Mouse (Mus musculus) c-Kit-positive CD71-positive TER-119-positive erythroid progenitor cells, embryonic 14.5 days (primary cell): ENCODE data around the gene Ccdc18.
"Not testable (repeated sequence)": the region's sequence is repeated elsewhere in the genome, so short reads cannot be mapped to it uniquely, and the experiment has no call there.

Experiments used
- DNase-seq: peaks from one replicate; pipeline ENCODE4 v3.0.0-alpha.2; 2013; ENCODE audit warnings: low spot score

Gene Ccdc18

DNA sequence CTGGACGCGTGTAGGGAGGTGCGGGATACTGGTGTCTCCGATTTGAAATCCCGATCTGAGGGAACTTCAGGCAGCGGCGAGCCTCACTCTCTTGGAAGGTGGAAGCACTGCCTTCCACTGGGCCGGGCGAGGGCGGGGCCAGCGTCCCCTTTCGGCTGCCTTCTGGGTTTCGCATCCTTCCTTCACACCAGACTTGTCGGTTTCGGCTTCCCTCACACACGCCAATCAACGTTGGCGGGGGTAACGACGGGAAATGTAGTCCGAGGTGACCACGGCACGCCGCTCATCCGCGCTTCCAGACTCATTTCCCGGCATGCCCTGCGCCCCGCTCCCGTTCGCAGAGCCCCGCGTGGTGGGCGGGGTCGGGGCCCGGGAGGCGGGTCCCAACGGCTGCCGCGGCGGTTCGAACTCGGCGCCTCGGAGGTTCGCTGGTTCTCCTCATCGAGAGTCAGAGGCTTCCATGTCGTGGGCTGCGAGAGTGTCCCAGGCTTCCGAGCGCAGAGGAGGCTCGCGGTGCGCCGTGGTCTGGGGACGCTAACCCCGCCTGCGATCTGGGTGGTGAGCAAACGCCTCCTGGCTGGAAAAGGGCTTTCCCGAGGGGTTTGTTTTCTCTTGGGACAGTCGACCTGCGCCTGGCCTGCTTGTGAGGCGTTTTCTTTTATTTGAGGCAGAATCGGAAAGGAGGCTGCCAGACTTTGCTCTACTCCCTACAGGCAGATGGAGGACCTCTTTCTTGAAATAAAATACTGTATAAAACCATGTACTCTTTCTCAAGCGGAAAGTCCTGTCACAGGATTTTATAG lies at the start of gene Ccdc18, which contains the start of gene Tmed5:
Gene Ccdc18 (plus strand): TSS at position 435 of the 803 bp plus-strand sequence.
Gene Tmed5 (minus strand): TSS at position 180 of the 803 bp plus-strand sequence.
- DNase-seq = peak; percentile 98

DNA sequence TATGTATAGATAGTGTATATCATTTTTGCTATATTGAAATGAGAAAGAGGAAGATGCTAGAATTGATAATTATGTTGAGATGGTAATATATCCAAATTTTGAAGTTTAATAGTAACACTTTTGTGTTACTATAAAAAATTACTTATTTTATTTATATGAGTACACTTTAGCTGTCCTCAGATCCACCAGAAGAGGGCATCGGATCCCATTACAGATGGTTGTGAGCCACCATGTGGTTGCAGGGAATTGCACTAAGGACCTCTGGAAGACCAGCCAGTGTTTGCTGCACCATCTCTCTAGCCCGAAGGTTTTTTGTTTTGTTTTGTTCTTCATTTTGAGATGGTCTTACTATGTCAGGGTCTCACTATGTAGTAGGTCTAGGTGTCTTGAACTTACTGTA lies 47.2 kb upstream of the Ccdc18 start:
- no peak for DNase-seq

DNA sequence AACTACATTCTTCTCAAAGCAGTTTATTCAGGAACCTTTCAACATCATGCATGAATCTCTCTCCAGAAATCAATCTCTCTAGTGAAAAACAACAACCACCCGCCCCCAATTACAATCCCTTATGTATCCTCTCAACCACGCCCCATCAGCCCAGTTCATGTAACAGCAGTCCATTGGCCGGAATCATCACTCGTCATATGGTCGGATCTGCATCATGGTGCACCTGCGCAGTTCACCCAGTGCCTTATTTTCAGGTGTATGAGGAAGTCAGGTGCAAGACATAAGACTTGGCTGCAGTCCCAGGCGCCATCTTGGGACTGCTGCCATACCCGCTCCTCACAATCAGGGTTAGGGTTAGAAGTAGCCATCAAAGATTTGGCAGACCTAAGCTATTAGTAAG lies 39.9 kb upstream of the Ccdc18 start:
- DNase-seq = not testable (repeated sequence)

DNA sequence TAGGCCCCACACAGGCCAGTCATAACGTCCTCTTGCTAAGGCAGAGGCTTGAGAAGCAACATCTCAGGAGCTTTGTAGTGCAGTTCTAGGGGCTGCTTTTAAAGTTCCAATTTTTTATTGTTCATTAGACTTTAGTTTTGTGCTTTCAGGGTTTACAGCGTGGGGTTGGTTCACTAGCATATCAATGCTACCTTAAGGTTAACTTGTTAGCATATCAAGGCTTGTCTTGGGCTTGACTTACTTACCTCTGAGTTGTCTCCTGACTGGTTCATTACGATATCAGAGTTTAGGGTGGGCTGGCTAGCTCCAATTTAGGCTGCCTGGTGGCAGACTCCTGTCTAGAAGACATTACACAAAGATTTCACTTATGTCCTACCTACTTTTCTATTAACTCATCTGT lies 35.0 kb upstream of the Ccdc18 start:
- DNase-seq = no peak

DNA sequence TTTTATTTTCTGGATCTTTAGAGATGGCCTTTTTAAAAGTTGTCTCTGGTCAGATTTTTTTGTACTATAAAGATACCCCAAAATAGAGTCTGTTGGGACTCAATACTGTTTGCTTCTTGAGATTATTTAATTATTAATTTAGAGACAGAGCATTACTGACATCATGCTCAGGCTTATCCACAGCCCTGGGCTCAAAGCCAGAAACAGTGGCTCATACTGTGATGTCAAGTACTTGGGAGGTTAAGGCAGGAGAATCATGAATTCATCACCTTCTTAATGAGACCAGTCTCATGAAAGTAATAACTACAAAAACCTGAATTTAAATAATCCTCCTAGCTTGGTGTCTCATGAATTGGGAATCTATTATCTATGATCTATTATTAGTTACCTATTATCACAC lies 32.5 kb upstream of the Ccdc18 start:
- no peak for DNase-seq

DNA sequence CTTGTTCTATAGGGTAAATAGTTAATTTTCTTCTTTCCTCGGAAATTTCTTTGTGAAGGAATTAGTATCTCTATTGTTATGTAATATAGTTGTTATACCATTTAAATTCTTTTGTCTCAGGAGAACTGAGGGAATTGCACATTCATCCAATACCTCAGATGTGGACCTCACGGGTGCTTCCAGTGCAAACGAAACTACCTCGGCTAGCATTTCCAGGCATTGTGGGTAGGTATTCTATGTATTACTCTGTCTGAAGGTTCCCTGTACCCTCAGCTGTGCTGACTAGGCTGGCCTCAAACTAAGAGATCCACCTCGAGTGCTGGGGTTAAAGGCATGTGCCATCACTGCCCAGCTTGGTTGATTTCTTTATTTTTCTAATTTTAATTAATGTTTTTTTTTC lies 28.4 kb upstream of the Ccdc18 start:
- no peak for DNase-seq

DNA sequence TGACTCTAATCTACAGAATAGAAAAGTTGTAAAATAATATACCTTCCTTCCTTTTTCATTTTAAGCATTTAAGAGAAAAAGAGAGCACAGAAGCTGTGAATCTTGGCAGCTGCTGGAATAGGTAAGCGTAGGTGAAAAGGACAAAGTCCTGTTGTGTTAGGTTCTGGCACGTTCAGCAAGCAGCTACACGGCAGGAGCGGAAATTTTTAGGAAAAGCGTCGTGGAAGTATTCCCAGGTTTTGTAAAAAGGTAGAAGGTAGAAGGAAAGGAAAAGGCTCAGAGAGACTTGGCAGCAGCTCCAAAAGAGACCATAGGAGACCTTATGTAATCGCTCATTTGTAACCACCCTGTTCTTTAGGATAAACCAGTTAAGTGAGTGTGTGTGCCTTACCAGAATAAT lies 23.3 kb upstream of the Ccdc18 start:
- DNase-seq = no peak

DNA sequence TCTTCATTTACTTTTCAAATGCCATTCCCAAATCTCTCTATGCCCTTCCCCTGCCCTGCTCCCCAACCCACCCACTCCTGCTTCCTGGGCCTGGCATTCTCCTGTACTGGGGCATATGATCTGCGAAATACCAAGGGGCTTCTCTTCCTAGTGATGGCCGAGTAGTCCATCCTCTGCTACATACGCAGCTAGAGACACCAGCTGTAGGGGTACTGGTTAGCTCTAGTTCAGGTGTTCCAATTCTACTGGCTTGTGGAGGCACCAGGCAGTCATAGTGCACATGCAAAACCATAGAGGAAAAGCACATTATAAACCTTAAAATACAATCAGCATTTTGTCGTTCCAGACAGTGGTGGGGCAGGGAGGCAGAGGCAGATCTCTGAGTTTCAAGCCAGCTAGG lies 15.0 kb upstream of the Ccdc18 start:
- no peak for DNase-seq

DNA sequence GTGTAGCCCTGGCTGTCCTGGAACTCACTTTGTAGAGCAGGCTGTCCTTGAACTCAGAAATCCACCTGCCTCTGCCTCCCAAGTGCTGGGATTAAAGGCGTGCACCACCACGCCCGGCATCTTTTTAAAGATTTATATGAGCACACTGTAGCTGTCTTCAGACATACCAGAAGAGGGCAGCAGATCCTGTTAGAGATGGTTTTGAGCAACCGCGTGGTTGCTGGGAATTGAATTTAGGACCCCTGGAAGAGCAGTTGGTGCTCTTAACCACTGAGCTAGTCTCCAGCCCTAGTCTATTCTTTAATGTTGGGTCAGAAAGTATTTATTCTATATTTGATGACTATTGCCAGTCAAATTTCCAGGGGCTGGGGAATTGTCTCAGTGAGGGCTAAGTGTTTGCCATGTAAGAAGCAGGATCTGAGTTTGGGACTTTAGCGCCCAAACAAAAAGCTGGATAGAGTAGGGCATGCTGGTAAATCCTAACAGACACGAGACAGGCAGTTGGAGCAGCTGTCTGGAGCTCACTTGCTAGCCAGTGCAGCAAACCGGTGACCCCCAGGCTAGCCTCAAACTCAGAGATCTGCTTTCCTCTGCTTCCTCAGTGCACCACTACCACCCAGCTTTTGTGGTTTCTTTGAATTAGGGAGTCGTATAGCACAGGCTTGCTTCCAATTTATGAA lies 12.3 kb upstream of the Ccdc18 start:
- no peak for DNase-seq

DNA sequence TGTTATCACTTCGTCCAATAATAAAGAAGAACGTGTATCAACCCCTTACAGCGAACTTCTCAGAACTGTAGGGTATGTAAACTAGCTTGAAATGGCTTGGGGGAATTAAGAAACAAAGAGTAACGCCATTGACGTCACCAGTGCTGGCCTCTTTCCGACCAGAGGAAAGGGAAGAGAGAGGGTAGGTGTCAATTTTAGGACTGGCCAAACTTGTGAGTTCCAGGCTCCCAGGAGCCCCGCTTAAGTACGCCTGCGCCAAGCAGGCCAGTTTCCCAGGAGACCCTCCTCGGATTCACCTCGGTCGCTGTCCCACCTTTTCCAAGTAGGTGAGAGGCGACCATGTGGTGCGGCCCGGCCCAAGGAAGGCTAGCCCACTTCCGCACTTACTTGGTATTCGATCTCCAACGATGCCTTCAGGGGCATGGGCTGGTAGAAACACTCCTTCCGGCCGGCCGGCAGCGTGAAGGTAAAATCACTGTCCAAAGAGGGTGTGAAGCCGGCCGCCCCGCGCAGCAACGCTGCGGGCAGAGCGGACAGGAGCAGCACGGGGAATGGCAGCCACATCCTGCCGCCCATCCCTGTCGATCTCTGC lies 730 bp upstream of the Ccdc18 start:
- peak; percentile 61 for DNase-seq

DNA sequence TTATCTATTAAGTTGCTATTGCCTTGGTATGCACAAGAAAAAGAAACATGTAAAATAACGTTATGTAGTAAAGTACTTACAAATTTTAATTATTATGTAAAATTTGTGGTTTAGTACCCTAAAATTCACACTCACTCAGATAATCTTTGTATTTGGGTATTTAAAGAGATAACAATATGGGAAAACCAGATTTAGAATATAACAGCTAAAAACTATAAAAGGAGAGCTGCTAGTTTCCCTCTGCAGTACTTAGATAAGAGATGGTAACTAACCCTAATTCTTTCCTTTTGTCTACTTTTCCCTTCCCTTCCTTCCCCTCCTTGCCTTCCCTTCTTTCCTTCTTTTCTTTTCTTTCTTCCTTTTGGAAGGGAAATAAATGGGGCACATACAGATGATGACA lies 19.9 kb downstream of the Ccdc18 start:
- DNase-seq = no peak

DNA sequence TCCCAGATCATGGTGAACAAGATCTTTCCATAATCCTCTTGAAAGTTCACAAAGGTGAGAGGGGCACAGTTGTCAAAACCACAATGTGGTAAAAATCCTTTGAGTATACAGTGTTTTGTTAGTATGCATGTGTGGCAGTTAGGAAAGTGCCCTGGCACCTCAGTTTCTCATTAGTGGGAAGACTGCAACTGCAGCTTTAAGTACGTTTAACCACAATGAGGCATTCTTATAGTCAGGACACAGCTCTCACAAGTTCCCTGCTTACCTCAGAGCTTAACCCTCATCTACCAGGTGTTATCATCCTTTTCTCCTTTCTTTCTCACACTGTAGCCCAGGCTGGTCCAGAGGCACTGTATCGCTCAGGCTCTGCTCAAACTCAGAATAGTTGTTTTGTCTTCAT lies 28.1 kb downstream of the Ccdc18 start:
- no peak for DNase-seq

DNA sequence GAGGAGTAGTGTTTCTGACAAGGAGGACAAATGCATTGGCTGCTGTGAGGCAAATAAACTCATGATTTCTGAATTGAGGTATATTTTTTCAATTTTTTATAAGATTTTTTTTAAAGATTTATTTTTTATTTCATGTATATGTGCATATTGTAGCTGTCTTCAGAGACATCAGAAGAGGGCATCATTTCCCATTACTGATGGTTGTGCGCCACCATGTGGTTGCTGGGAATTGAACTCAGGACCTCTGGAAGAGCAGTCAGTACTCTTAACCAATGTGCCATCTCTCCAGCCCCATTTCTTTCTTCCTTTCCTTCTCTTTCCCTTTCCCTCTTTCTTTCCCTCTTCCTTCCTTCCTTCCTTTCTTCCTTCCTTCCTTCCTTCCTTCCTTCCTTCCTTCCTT lies 31.0 kb downstream of the Ccdc18 start:
- DNase-seq = peak; percentile 18

DNA sequence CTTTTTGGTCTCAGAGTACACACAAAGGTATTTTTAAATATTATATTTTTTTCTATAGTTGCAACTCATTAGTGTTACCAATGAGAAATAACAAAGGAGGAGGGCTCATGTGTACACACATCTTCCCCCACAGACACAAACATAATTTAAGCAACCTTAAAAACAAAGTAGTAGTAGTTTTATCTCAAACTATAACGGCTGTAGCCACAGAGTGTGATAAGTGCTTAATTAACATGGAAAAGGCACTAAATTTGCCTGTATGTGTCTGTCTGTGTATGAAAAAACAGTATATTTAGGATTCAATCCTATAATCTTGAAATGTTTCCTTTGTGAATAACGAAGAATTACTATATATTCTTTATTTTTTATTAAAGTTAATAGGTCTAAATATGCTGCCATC lies 51.4 kb downstream of the Ccdc18 start:
- DNase-seq = no peak

DNA sequence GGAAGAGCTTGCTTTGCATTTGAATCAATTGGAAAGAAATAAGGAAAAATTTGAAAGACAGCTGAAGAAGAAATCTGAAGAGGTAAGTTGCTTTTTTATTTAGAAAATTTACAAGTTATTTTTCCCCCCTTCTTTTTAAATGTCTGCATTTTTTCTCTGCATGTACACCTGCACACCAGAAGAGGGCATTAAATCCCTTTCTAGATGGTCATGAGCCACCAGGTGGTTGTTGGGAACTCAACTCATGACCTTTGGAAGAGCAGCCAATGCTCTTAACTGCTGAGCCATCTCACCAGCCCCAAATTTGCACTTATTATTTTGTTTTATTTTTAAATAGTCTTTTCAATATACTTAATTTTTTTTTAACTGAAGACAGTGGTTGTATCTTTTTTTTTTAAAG lies 56.3 kb downstream of the Ccdc18 start:
- DNase-seq = no peak

DNA sequence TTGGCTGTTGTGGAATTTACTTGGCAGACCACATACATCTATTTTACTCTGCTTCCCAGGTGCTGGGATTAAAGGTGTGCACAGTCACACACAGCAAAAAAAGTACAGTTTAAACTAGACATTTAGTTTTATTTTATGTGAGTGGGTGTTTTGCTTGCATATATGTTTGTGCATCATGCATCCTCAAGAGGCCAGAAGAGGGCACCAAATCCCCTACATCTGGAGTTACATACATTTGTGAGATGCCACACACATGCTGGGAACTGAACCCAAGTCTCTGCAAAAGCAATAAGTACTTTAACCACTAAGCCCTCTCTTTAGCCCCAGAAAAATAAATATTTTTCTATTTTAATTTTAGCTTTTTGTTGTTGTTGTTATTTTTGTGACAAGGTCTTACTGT lies 73.3 kb downstream of the Ccdc18 start:
- peak; percentile 4 for DNase-seq

DNA sequence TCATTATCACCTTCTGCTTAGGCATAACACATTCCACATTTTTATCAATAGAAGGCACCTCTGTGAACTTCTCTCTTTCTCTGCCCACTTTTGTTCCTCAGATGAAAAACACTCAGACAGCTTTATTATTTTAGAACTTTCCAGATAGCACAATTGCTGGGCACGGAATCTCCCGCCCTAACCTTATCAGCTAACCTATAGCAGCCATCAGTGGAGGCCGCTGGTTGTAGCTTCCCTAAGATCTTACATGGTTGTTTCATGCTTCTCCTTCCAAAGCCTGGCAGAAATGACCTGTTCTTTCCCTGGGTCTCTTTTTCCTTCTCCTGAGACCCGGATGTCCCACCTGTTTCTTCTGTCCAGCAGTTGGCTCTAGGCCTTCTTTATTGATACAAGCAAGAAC lies 78.8 kb downstream of the Ccdc18 start:
- DNase-seq = no peak

DNA sequence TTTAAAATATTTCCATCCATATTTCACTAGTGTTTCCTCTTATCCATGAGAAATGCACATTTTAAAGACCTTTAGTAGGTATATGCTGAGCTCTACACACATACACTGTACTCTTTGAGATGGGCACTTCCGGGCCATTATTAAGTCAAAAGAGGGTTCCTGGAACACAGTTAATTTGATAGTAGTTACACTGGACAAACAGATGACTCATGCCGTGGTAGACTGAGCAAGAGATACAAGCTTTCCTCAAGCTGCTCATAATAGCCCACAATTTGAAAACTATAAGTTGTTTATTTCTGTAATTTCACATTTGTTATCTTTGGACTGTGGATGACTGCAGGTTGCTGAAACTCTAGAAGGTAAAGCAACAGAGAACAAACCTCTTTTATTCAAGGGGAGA lies 82.3 kb downstream of the Ccdc18 start:
- DNase-seq = no peak

DNA sequence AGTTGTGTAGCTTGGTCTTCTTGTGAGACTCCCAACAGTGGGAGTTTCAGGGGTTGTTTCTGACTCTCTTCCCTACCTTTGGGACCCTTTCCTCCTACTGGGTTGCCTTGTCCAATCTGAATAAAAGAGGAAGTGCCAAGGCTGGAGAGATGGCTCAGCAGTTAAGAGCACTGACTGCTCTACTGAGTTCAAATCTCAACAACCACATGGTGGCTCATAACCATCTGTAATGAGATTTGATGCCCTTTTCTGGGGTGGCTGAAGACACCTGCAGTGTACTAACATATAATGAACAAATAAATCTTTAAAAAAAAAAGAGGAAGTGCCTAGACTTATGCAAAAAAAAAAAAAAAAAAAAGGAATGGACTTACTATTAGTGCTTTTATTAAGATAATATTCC lies 91.4 kb downstream of the Ccdc18 start:
- no peak for DNase-seq

DNA sequence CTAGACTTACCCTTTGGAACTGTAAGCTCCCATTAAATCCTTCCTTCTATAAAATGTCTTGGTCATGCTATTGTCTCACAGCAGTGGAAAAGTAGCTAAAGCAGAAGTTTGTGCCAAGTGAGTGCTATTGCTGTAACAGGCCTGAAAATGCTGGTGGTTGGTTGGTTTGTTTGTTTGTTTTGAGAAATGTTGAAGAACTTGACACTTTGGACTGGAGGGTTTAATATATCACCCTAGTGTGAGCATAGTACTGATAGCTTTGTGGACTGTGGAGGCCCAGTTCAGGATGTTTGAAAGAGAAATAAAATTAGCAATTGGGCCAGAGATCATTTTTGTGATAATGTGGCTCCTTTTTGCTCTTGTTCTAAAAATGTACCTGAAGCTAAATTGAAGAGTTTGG lies 93.5 kb downstream of the Ccdc18 start:
- DNase-seq = no peak

DNA sequence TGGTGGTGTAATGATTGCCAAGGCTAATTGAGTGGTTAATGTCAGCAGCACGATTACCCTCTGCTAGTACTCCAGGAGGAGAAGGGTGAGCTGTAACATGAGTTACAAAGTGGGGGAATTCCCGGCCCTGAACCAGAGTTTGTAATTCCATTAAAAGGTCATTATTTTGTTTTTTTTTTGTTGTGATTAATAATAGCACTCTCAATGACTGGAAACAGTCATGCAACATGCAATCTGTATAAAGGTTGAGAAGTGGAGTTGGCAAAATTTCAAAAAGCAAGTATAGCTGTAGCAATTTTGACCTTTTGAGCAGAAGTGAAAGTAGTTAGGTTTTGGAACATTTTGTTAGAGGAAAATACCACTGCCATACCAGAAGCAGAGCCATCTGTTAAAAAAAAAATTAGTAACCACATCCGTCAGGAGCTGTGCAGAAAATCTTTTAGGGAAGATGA lies 113.7 kb downstream of the Ccdc18 start:
- DNase-seq = no peak

DNA sequence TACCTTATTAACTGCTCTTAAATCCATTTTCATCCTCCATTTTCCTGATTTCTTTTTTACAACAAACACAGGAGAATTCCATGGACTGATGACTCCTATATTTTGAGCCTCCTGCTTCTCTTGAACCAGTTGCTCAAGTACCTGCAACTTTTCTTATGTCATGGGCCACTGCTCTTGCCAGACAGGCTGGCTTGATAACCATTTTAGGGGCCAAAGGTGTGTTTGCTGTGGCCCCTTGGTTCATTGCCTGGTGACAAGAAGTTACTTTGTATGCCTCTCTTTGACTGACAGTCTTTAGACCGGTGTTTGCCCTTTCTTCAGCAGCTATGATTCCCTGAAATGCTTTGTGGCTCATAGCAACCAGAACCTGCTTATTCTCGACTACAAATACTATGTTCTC lies 117.4 kb downstream of the Ccdc18 start:
- DNase-seq = no peak

DNA sequence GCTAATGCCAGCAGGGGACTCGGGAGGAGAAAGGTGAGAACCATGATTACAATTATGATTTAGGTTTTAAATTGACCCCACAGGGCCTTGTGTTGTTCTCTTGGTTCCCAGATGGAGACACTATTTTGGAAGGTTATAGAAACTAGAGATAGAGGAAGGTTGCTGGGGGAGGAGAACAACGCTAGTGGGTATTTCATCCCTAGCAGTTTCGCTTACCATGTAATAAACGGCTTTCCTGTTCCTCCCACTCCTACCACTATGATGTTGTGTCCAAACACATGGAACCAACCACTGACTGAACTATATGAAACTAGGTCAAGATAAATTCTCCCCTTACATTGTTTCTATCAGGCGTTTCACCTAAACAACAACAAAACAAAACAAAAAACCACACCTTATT lies 122.6 kb downstream of the Ccdc18 start:
- DNase-seq = no peak
